Mouse (Mus musculus) liver, adult (tissue): ENCODE measurements around the gene Rab7b.
A peak's percentile ranks its signal among the peaks of the same experiment; 100 is the strongest.

ENCODE experiments used
- GATA4 ChIP-seq: IDR thresholded peaks from 2 replicates; pipeline ENCODE4 v1.6.1; 2014; ENCODE audit warnings: mild to moderate bottlenecking, low read length; ENCODE audit not compliant: insufficient replicate concordance

Gene Rab7b

GRCm38 (mm10) chr1:131745391-131745790 is 56.9 kb downstream of the Rab7b start:
- no peak for TF ChIP-seq GATA4

- no peak for TF ChIP-seq GATA4
Measured at GRCm38 (mm10) chr1:131747761-131748160, 59.3 kb downstream of the Rab7b start.

DNA sequence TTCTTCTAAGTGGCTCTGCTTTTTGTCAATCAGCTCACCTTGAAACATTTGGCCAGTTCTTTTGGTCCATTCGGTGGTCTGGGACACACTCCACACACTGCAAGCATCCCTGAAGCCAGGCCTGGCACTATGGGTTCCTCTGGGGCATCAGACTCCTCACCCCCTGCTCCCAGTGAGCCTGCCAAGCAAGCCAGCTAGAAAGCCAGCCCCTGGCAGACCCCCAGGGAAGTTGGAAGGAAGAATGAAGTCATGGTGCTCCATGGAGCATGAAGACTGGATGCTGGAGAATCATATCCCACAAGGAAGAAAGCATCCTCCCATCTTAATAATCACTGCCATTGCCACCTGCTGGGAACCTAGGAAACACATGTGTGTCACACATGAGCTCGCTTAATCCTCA is 60.1 kb downstream of the Rab7b start:
- no peak for TF ChIP-seq GATA4

DNA sequence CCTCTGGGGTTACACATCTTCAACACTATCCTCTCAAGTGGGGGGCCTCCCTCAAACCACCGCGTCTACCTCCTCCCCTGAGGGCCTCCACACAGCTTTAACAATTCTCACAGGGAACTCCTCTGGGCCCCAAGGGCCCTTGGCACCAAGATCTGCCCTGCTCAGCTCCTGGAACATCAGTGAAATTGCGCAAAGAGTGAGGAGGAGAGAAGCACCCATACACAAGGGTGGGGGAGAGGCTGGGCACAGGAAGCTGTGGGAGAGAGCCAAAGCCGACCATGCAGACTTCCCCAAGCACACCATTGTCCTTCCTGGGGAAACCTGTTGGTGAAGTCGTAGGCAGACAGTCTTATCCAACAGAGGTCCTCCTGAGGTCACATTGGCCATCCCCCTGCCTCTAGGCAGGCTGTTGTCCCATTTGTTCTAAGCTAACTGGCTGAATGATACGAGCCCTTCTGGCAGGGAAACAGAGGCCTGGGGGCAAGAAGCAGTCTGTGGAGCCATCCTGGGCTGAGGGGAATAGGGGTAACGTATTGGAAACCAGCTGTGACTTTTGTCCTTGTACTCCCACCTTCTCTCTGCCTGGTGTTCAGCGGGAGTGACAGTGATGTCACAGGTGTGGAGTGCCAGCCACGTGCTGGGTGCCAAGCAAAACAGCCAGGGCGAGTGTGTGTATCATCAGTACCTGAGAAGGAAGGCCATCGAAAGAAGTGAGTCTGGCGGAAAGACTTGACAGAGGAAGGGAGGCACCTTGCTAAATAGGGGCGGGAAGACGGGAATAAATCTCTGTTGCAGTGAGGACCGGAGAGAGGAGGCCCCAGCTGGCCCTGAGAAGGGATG is 61.4 kb downstream of the Rab7b start:
- no peak for TF ChIP-seq GATA4

GRCm38 (mm10) chr1:131751181-131751890 is 62.8 kb downstream of the Rab7b start:
- TF ChIP-seq GATA4 = no peak

- TF ChIP-seq GATA4 = 0 out of 2 replicates have a peak, but pooled peaks have one; percentile 39
Measured at GRCm38 (mm10) chr1:131751891-131752311, 63.4 kb downstream of the Rab7b start.

DNA sequence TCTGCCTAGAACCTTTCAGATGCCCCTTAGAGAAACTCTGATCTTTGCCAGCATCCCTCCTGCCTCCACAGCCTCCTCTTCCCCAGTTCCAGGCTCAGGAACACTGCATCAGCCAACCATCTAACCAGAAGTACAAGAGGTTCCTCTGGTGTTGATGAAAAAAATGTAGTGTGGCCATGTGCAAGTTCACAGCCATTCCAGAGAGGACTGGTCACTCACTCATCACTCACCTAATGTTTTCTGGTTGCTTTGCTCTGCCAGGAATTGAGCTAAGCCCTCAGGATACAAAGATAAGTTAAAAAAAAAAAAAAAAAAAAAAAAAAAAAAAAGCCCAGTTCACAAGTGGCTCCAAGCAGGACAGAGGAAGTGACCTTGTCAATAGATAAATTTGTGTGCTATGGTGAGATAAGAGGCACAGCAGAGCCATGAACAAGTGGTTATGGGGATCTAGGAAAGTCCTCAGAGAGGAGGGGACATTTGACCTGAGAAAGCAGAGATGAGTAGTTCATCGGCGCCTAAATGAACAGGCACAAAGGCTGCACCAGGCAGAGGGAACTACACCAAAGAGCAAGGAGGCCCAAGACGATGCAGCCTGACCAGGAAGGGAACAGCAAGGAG is 65.8 kb downstream of the Rab7b start:
- peak; percentile 31; the same call in 1 of the 2 replicates for TF ChIP-seq GATA4

- TF ChIP-seq GATA4 = no peak
Measured at GRCm38 (mm10) chr1:131754916-131755315, 66.4 kb downstream of the Rab7b start.

GRCm38 (mm10) chr1:131757211-131757610 is 68.7 kb downstream of the Rab7b start:
- TF ChIP-seq GATA4 = no peak

DNA sequence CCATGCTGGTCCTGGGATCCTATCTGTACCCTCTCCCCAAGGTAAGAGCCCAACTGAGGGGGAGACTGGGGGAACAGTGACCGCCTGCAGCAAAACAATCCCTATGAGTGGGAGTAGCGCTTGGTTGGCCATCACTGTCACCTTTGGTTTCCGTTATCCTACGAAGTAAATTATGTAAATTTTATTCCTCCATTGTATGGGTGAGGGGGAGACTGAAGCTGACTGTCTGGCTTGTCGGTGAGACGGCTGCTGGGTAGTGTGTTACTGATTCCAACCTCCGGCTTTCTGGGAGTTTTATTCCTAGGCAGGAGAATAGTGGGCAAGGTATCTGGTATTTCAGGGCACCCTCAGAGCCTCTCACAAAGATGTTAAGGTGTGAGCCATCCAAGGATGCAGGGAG is 70.3 kb downstream of the Rab7b start:
- no peak for TF ChIP-seq GATA4

DNA sequence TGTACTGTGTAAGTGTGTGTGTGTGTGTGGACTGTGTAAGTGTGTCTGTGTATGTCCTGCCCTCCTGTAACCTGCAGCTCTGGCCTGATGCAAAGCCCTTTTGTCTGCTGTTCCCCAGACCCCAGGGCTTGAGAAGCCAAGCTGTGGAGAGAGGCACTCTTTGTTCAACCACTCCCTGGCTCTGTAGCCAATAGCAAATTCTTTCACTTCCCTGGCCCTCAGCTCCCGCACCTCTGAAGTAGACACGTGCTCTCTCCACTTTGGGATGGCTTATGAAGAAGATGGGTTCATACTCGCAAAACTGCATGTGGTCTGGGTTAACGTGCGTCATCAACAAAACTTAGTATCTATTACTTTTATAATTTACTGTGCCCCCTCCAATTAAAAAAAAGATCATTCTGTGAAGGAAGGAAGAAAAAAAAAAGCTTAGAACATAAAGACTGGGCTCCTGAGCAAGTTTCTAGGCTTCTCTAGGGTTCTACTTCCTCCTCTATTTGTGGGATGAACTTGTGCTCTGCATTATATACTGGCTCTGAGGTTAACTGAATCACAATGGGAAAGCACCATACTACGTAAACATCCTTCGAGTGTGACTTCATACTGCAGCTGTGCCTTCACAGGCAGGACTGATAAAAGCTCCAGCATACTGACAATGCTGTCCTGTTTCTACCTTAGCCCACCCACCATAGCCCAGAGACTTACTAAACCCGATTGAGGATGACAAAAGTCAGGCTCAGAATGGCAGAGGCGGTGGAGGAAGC is 71.4 kb downstream of the Rab7b start:
- no peak for TF ChIP-seq GATA4

DNA sequence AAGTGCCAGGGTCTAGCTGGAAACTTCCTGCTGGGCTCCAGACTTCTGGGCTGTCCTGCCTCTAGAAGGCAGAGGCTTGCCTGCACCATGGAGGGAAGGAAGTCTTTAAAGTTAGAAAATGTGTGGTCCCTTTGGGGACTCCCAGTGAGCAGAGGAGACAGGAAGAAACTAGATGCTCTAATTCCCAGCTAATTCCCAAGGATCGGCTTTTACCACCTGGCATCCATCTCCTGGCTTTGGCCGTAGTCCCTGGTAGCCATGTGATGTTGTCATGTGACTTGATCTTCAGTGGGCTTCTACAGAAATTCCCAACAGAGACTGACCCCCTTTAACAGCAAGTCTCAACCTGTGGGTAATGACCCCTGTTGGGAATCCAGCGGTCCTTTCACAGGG is 71.9 kb downstream of the Rab7b start:
- TF ChIP-seq GATA4 = no peak

DNA sequence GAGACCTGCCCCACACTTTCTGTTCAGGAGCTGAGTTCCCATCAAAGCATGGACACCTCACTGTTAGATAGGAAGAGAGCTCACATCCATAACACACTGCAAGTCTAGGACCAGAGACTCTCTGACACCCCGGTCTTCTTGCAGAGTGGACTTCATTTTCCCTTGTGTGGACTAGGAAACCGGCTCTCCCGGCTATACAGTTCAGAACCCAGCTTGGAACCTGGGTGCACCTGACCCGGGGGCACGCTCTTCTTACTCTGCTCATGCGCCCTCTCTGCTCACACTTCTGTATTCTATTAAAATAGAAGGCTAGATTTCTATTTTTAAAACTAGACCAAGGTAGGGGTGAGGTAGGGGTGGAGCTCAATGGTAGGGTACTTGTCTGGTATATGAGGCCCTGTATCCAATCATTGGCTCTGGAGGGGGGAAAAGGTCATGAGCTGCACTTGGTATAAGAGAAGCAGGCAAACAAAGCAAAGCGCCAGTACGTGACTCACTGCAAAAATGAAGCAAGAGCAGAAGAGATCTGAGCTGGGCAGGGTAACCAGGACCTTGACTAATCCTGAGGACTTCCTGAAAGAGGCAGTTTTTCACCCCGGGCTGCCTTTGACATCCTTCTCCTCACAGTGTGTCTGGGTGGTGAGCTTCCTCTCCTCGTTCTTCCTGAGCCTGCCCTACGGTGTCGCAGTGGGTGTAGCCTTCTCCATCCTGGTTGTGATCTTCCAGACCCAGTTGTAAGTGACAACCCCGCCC is 72.8 kb downstream of the Rab7b start:
- no peak for TF ChIP-seq GATA4

DNA sequence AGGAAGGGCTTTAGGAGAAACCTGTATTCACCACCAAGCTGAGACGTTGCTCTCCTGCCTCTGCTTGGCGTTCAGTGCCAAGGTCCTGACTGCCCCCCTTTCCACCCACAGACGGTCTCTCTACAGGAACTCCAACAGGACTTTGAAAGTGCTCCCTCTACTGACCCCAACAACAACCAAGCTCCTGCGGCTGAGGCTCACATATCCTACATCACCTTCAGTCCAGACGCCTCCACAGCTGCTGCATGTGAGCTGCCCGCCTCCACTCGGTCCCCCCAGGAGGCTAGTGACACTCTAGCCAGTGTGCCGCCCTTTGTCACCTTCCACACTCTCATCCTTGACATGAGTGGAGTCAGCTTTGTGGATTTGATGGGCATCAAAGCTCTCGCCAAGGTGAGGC is 75.2 kb downstream of the Rab7b start:
- TF ChIP-seq GATA4 = no peak
